Mouse (Mus musculus): ENCODE data around the gene Gm10197. TPM values are rescaled to one million over a fixed set of nuclear protein-coding genes. Genes with fewer than 3 reads are reported as not detected.

Gm10197 gene
- total RNA-seq, 4 experiments from 2014 or later = not detected

- peak; percentile 23 for DNase-seq (ENCODE audit: low spot score)
Measured at GRCm38 (mm10) chr19:53359160-53360033, 12.2 kb downstream of the Gm10197 start.

DNA sequence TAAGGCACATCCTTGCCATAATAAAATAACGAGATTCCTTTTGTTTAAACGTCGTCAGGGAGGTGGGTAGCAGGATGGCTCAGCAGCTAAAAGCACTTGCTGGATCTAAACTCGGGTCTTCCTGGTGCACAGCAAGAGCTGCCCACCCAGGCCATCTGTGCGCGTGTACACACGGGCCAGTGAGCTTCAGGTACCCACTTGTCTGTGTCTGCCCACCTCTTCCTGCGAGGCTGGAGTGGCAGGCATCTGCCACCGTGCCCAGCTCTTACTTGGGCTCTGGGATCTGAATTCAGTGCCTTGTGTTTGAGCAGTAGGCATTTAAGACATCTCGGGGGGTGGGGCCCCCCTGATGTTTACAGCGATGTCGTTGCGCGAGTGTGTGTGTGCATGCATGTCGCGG, 16.5 kb downstream of the Gm10197 start:
- no peak for DNase-seq (ENCODE audit: low spot score)

GRCm38 (mm10) chr19:53354271-53355000, 17.1 kb downstream of the Gm10197 start:
- no peak for DNase-seq (ENCODE audit: low spot score)

GRCm38 (mm10) chr19:53353864-53354263, 17.7 kb downstream of the Gm10197 start:
- no peak for DNase-seq (ENCODE audit: low spot score)

DNA sequence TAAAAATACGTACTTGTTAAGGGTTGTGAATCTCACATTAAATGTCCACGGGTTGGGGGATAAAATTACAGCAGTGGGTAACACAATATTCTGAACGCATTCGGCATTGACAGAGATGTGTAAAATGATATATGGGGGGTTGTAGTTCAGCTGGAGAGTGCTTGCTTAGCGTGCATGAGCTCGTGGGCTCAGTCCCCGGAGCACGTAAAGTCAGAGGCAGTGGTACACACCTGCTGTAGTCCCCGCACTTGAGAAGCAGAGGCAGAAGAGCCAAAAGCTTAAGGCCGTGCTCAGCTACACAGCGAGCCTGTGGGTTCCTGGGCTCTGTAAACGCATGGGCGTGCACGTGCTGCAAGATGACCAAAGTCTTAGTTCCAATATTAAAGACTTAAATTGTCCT, 25.8 kb downstream of the Gm10197 start:
- no peak for DNase-seq (ENCODE audit: low spot score)

DNA sequence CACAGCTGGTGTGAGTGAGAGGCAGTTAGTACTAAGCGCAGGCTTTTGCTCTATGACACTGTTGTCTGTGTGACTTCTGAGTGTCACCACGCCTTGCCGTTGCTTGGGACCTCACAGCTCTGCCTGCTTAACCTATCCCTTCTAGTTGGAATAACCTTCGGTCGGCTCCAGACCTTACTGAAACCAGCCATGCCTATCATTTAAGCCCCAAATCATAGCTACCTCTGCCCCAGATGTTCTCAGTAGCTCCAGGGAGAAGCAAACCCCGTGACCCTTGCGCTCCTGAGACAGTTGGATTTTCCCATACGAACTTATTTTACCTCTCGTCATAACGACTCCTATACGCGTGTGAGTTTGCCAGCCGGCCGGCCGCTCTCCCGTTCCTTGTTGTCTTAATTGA, 27.5 kb downstream of the Gm10197 start:
- no peak for DNase-seq (ENCODE audit: low spot score)

DNA sequence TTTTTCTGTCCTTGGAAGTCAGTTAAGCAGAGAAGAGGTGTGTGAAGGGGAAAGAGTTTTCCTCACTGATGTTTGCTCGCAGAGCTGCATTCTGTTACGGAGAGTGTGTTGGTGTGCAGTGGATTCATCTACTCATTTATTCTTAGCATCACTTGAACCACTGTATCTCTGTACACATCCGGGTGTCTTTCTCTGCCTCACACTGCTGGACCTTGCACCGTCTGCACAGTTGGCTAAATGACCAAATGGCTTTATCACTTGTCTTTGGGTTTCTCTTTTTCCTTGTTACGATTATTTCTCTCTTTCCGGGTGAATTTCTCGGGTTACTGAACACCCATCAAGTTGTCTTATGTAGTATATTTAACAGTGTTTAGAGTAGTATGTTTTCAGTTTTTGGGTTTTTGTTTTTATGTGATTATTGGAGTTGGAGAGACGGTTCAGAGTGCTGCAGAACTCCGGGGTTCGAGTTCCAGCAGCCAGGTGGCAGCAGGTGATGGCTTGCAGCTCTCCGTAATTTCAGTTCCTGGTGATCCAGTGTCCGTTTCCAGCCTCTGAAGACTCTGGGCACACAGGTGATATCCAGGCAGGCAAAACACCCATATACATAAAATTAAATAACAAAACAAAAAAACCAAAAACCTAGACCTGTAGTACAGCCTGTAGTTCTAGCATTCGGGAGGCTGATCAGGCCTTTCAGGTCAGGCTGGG, 28.2 kb downstream of the Gm10197 start:
- DNase-seq (ENCODE audit: low spot score) = no peak

DNA sequence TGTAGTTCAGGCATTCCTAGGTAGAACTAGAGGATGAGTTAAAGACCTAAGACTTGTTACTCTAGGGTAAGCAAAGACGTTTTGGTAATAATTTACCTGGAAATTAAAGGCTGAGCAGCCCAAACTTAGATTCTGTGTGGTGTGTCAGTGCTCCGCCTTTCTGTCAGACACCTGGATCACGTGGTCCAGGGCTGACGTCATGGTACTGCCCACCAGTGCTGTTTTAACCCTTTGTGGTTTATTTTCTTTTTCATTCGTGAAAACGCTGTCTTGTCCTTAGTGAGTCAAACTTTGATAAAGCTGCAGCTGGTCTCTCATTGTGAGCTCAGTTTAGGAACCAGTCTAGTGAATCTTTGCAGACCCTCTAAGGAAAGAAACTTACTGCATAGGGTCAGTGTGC, 31.1 kb downstream of the Gm10197 start:
- no peak for DNase-seq (ENCODE audit: low spot score)

- DNase-seq (ENCODE audit: low spot score) = no peak
Measured at GRCm38 (mm10) chr19:53335241-53335640, 36.3 kb downstream of the Gm10197 start.

GRCm38 (mm10) chr19:53333730-53334129, 37.8 kb downstream of the Gm10197 start:
- DNase-seq (ENCODE audit: low spot score) = no peak

DNA sequence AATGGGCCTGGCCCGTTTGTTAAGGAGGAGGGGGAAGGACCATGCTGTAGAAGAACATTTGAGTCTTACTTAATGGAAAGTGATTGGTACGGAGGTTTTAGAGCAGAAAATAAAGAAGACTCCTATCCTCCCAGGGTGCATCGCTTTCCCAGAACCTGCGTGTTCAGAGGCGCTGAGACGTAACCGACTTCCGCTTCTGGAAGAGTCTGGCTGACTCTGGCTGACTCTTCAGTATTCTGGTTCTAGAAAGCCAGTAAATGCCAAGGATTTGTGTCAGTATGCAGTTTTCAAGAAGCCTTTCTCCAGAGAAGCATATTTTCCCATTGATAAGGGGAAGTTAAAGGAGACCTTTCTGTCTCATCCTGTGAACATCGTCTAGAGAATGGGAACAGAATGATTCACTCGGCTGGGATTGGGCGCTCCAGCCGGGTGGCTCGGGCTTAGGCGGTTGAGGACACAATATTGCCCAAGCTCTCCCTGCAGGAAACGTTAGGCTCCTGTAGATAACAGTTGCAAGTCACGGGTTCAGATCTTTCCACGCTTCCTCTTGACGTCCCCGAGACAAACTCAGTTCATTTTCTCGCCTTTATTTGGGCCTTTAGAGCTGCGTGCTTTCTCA, 39.6 kb downstream of the Gm10197 start:
- no peak for DNase-seq (ENCODE audit: low spot score)

- DNase-seq (ENCODE audit: low spot score) = peak; percentile 65
Measured at GRCm38 (mm10) chr19:53329992-53330381, 41.6 kb downstream of the Gm10197 start.

DNA sequence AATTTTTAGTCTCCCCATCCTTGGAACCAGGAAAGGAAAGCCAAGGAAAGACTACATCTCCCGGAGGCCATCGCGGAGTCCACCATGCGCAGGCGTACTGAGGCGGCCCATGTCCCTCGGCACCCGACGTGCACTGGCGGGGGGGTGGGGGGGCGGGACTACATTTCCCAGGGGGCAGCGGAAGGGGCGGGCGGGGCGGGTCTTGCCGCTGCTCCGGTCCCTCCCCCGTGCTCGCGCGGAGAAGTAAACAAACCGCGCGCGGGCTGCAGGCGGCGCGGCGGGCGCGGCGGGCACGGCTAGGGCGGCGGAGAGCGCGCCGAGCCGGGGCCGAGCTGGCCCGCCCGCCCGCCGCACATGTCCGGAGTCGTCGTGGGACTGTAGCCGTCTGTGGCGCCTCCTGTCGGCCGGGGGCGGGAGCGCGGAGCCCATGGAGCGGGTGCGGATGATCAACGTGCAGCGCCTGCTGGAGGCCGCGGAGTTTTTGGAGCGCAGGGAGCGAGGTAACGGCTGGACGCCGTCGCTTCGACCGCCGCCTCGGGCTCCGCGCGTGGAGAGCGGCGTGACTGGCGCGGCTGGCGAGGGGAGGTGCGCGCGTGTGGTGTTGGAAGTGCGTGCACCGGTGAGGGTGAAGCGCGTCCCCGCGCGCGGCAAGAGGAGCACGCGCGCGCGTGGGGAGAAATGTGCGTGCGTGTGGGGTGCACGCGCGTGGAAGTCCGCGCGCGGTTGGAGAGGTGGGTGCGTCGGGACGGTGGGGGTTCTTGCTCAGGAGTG, 42.2 kb downstream of the Gm10197 start:
- DNase-seq (ENCODE audit: low spot score) = peak; percentile 88

DNA sequence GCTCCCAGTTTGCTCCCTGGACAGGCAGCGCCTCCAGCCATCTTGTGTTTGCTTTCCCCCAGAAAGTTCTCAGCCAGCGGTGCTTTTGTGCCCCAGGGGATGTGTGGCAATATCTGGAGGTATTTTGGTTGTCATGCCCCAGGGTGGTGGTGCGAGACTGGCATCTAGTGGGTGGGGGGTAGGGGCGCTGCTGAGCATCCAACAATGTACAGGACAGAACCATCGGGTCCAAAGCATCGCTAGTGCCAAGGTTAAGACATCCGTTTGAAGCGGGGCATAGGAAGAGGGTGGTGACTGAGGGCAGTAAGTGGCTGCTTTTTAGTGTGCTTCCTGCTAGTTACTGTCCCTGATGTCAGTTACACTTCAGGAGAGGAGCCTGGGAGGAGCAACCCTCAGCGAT, 43.5 kb downstream of the Gm10197 start:
- no peak for DNase-seq (ENCODE audit: low spot score)

DNA sequence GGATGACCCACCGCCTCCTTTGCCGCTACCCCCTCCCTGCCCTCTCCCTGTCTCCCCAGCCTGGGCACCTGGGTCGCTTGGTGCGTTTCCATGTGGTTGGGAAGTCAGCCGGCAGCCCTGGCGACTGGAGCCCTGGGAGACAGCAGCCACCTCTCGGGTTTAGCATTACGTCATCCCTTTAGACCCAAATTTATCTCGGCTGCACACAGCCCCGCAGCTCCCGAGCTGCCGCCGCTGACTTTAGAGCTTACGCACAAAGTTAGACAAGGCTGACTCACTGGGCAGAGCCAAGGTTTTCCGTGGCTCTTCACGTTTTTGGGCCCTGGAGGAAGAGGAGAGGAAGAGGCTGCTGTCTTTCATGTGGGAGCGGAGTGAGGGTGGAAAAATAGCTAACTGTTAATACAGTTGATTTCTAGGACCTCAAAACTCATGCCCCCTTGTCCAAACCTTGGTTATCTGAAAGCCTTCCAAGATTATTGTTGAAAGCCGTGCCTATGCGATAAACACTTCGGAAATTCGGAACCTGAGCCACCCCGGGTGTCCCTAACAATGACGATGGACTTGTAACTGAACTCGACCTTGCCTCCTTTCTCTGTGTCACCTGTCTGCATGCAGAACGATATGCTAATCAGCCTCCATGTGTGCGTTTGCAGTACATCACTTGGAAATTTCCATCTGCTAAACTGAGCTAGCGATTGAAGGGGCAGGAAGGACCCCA, 45.8 kb downstream of the Gm10197 start:
- DNase-seq (ENCODE audit: low spot score) = peak; percentile 80

- no peak for DNase-seq (ENCODE audit: low spot score)
Measured at GRCm38 (mm10) chr19:53324866-53325265, 46.7 kb downstream of the Gm10197 start.

GRCm38 (mm10) chr19:53322438-53323048, 49.0 kb downstream of the Gm10197 start:
- DNase-seq (ENCODE audit: low spot score) = no peak
